Mouse (Mus musculus) small intestine, adult 10 weeks (tissue): Measurements from ENCODE around the gene Pgap1. TPM values are rescaled to one million over a fixed set of nuclear protein-coding genes. Genes with fewer than 3 reads are reported as not detected.

ENCODE experiments used
- polyA plus RNA-seq: library from polyadenylated mRNA; stranded (reverse); fragments of 350-450 nt; fragmentation: Illumina TruSeq; extraction: RNeasy Lipid Tissue Mini Kit (QIAGEN cat#74804); gene quantifications from one replicate; pipeline ENCODE4 v1.2.3, GENCODE M21; 2014; ENCODE audit warnings: low replicate concordance

Gene Pgap1
- polyA plus RNA-seq, result 16.3 TPM

GRCm38 (mm10) chr1:54557301-54558229, at the start of gene Pgap1:
Gene Pgap1, minus strand, starts transcription at chr1:54557684.

DNA sequence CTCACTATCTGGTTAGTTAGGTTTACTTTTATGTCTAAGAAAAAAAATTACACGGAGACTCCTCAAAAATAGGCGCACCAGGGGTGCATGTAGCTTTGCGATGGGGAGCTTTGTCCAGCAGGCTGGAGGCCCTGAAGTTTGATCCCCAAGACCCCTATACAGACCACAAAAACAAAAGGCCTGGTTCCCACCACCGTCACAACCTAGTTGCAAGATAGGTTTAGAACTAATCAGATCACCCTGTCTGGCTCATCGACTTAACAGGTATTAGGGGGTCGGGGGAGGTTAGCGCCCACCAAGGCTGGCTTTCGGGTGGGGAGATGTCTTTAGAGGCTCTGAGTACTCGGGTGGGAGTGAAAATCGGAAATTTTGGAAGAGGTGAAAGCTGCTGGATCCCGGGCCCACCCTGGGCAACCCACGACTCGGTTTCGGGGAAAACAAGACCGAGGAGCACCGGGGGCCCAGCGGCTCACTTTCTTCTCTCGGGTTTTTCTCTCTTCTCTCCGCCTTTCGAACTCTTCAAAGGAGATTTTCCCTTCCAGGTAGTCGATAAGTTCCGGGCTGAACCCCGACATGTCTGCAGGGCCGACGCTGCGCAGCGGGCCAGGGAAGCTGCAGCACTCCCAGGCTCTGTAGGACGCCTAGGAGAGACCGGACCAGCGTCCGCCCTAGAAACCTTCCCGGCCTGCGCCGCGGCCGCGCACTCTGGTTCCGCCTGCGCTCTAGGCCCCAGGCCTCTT, 119.0 kb downstream of the Pgap1 start, which contains the start of gene Gtf3c3:
Gene Gtf3c3 (minus strand): TSS at position 632 of the 740 bp plus-strand sequence.

Other genes with a start within 250 kb of the Pgap1 start
- gene Gtf3c3, start 118.7 kb downstream of the Pgap1 start, polyA plus RNA-seq, result 29.1 TPM